In genomic region chr16:19903792-19904191, GRCm38 (mm10) we compare ENCODE assay signal across 16 mouse cellular contexts.
"Had no signal": no experiment of that assay in that cellular context is flagged by ENCODE, and none has a peak within 500 bp of the region (broad histone marks: within the 10 kb centered on the region; RNA-seq: fewer than 3 reads in every experiment).

No protein-coding gene starts in this region.

- H3K9me3 ChIP-seq: neural tube, embryonic 13.5 days; neural tube, embryonic 15.5 days; stomach, embryonic 15.5 days had no signal

- H3K4me3 ChIP-seq: neural tube, embryonic 13.5 days; neural tube, embryonic 15.5 days; stomach, embryonic 15.5 days had no signal

- H3K9ac ChIP-seq: neural tube, embryonic 13.5 days; neural tube, embryonic 15.5 days; stomach, embryonic 15.5 days had no signal

- H3K36me3 ChIP-seq: neural tube, embryonic 13.5 days; neural tube, embryonic 15.5 days; stomach, embryonic 15.5 days had no signal

- DNase-seq: retina, postnatal 1 day; right cerebral cortex, adult 18-20 months; right cerebral cortex, postnatal 14 days; right cerebral cortex, postnatal 25 days; right cerebral cortex, postnatal 4 days; spleen, adult 18-20 months; thymus, adult 18-20 months; thymus, adult 2 months; thymus, postnatal 14 days; thymus, postnatal 25 days; thymus, postnatal 36 days; thymus, postnatal 4 days had no signal

- H3K27ac ChIP-seq: neural tube, embryonic 13.5 days; neural tube, embryonic 15.5 days; stomach, embryonic 15.5 days; stomach, postnatal 0 days had no signal

- H3K4me1 ChIP-seq: neural tube, embryonic 13.5 days; neural tube, embryonic 15.5 days; stomach, embryonic 15.5 days had no signal

- H3K4me2 ChIP-seq: neural tube, embryonic 13.5 days; neural tube, embryonic 15.5 days; stomach, embryonic 15.5 days had no signal

- H3K27me3 ChIP-seq: neural tube, embryonic 13.5 days; neural tube, embryonic 15.5 days; stomach, embryonic 15.5 days had no signal
